Mouse (Mus musculus) v-Abl transformed pro-B cells (cell line): Measurements from ENCODE around the gene Apol8.

ENCODE experiments used
- in situ Hi-C, 2 experiments: fragments of 400-800 bp; cut with MboI; formaldehyde crosslinking; loops; one replicate each; pipeline ENCODE4 v1.15.1; 2025; ENCODE audit not compliant: unreplicated experiment in 2 of 2

Gene Apol8

DNA sequence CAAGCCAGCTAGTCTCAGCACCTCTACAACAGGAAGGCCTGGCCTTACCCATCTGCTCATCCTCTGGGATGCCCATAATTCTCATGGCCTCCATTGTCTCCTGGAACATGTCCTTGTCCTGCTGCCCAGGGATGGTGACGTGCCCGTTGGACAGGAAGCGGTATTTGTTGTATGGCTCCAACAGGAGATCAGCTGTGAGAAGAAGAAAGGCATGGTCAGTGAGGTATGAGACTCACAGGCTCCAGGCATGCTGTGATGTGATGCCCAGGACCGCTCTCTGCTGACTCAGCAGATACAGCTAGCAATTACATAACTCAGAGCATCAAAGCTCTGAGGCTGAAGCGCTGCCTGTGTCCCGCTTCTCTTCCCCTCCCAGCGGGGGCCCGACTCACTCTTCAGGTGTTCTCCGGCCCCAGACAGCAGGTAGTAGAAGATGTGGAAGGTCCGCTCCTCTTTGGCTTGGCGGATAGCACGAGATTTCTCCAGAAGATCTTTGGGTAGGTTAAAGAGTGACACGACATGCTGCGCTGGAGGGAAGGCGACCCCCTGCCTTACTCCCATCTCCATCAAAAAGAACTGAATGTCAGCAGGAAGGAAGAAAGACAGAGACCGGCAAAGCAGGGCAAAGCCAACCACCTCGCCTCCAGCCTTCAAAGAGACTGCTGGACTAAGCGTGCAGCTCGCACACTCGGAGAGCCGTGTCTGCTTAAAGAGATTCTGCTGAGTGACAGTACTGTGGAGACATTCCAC lies 34.0 kb upstream of the Apol8 start:
- in situ Hi-C loops, result loop anchor here (5.0 to 25.0 kb wide), 3 partner anchors 56 to 571 kb away; partner anchors contain the start of gene Ift27 (in 1 of the 2)

GRCm38 (mm10) chr15:77789186-77789585 lies 32.4 kb upstream of the Apol8 start:
- in situ Hi-C loops, result loop anchor here (25.0 kb wide), 2 partner anchors 373 to 573 kb away; partner anchors contain the start of gene Ift27 (in 1 of the 2)

DNA sequence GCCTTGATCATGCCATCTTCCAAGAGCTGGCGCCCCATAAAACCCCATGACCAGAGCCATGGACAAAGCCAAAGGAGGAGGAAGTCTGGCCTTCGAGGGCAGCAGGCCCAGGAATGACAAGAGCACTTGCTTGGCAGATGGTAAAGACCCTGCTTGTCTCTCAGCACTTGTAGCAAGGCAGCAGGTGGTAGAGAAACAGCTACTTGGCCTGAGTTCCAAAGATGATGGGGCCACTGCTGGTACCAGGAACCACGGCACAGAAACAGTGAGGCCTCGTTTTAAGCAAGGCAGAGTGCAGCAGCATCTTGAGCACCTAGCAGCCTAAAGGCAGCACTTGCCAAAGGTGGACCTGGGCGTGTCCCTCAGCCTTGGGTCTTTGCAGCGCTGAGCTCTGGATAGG lies 31.6 kb upstream of the Apol8 start:
- in situ Hi-C loops, result loop anchor here (25.0 kb wide), 2 partner anchors 374 to 574 kb away; partner anchors contain the start of gene Ift27 (in 1 of the 2)

DNA sequence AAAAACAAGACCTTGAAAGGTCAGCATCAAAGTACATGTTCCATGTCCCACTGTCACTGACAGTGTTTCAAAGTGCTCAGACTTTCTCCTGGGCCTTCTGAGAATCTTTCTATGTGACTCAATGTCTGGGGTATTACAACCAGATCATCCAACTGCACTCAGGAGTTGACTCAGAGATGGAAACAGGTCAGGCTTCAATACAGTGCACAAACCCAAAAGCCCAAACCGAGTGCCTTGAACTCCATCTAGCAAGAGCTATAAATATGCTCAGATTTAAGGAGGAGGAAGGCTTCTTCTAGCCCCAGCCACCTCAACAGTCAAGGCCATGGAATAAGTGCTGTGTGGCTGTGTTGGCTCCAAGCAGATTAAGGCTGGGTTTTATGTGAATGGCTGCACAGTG lies 29.0 kb upstream of the Apol8 start:
- in situ Hi-C loops, result loop anchor here (25.0 kb wide), 2 partner anchors 376 to 576 kb away; partner anchors contain the start of gene Ift27 (in 1 of the 2)

GRCm38 (mm10) chr15:77784039-77784824 lies 27.4 kb upstream of the Apol8 start:
- in situ Hi-C loops, result loop anchor here (25.0 kb wide), 2 partner anchors 378 to 578 kb away; partner anchors contain the start of gene Ift27 (in 1 of the 2)

GRCm38 (mm10) chr15:77782449-77783014 lies 25.7 kb upstream of the Apol8 start:
- in situ Hi-C loops, result loop anchor here (25.0 kb wide), 2 partner anchors 380 to 580 kb away; partner anchors contain the start of gene Ift27 (in 1 of the 2)

DNA sequence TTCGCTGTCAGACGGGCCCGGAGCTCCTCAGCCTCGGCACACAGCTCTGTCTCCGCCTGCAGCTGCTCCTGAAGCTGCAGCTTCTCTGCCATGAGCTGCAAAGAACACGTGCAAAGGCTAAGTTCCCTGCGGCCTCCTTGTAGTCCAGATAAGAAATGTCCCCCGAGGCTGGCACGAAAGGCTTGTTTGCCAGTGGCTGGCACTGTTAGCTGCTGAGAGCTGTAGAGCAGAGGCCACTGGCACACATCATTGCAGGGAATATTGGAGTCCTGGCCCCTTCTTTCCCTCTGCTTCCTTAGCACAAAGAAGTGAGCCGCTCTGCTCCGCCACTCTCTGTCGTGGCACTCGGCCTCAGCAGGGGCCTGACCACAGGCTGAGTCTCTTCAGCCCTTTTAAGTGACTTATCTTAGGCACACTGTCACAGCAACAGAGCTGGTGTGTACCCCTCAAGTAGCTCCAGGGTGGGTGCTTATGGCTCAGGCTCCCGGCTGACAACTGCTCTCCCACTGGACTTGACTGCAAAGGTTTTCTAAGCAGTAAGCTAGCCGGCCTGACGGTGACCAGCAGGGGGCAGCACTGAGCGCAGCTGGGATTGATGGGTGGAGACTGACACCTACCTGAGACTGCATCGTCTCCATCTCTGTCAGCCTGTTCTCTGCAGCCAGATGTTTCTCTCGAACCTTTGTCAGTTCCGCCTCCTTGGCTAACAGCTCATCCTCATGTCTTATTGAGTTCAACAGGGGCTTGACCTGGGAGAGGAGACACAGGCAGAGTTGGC lies 18.6 kb upstream of the Apol8 start:
- in situ Hi-C loops, result loop anchor here (5.0 to 25.0 kb wide), 3 partner anchors 142 to 587 kb away; partner anchors contain the start of gene Ift27 (in 1 of the 2)

DNA sequence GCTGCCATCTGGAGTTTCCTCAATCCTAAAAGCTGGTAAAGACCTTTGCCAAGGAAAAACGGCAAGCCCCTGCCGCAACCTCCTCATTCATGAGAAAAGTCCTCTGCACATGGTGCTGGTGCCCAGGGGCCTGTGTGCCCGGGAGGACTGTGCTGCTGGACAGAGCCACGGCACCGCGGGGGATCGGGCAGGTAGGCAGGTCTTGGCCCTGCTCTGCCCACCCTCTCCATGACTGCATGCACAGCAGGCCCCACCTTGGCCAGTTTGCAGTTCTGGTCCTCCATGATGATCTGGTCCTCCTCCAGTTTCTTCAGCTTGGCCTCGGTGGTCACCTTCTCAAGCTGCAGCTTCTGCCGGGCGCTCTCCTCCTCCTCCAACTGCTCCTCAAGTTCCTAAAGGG lies 17.5 kb upstream of the Apol8 start:
- in situ Hi-C loops, result loop anchor here in 1 of 2 experiments (5.0 to 25.0 kb wide), 2 partner anchors 143 to 388 kb away; partner anchors contain the start of gene Ift27

- in situ Hi-C loops, result loop anchor here in 1 of 2 experiments (5.0 to 25.0 kb wide), 2 partner anchors 144 to 389 kb away; partner anchors contain the start of gene Ift27
Measured at GRCm38 (mm10) chr15:77773099-77773915, 16.5 kb upstream of the Apol8 start.

- in situ Hi-C loops, result loop anchor here in 1 of 2 experiments (5.0 to 25.0 kb wide), 2 partner anchors 146 to 391 kb away; partner anchors contain the start of gene Ift27
Measured at GRCm38 (mm10) chr15:77770942-77771341, 14.1 kb upstream of the Apol8 start.

- in situ Hi-C loops, result loop anchor here in 1 of 2 experiments (5.0 to 25.0 kb wide), 2 partner anchors 147 to 392 kb away; partner anchors contain the start of gene Ift27
Measured at GRCm38 (mm10) chr15:77770341-77770740, 13.5 kb upstream of the Apol8 start.

GRCm38 (mm10) chr15:77766981-77767380 lies 10.2 kb upstream of the Apol8 start:
- in situ Hi-C loops, result loop anchor here in 1 of 2 experiments (25.0 kb wide), 1 partner anchor 395 kb away; the partner anchor contains the start of gene Ift27

- in situ Hi-C loops, result loop anchor here in 1 of 2 experiments (25.0 kb wide), 1 partner anchor 397 kb away; the partner anchor contains the start of gene Ift27
Measured at GRCm38 (mm10) chr15:77765484-77766093, 8.8 kb upstream of the Apol8 start.

DNA sequence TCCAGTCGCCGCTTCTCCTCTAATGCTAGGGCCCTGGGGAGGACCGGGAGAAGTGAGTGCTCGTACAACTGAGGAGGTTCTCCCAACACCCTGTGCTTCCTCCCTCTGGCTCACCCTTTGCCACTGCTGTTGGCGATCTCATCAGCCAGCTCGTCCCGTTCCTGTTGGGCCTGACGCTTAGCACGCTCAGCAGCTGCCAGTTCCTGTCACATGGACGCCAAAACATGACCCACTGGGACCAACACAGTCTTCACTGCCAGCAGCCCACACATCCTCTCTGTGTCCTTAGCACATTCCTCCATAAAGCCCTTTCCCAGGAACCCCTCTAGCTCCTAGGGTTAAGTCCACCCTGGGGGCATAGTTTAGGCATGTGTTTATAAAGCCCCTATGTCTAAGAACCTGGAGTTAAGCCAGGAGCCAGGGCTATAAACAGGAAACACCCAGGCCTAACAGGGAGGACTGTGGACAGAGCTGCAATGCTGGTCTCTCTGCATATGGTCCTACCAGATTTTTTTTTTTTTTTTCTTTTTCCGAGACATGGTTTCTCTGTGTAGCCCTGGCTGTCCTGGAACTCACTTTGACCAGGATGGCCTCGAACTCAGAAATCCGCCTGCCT lies 7.7 kb upstream of the Apol8 start:
- in situ Hi-C loops, result loop anchor here in 1 of 2 experiments (25.0 kb wide), 1 partner anchor 398 kb away; the partner anchor contains the start of gene Ift27

- in situ Hi-C loops, result loop anchor here in 1 of 2 experiments (25.0 kb wide), 1 partner anchor 399 kb away; the partner anchor contains the start of gene Ift27
Measured at GRCm38 (mm10) chr15:77763702-77764101, 6.9 kb upstream of the Apol8 start.

DNA sequence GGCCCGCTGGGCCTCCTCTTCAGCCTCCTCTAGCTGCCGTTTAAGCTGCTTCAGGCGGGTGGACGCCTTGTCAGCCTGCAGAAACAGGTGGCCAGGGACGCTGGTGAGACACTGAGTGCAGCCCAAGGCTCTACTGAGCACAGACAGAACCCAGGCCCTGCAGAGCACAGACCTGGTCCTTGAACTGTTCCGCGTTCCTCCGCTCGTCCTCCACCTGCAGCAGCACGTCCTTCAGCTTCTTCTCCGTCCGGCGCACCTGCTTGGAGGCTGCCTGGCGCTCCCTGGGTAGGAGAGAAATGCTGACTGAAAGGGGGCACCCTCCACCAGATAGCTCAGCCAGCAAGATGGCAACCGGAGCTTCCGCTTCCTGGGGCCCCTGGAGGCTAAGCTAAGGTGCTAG lies 6.2 kb upstream of the Apol8 start:
- in situ Hi-C loops, result loop anchor here in 1 of 2 experiments (25.0 kb wide), 1 partner anchor 399 kb away; the partner anchor contains the start of gene Ift27
